Mouse (Mus musculus) gastrocnemius, adult 2 months (tissue): ENCODE results near the gene Fermt1. TPM values are rescaled to one million over a fixed set of nuclear protein-coding genes. Genes with fewer than 3 reads are reported as not detected.

Experiments
- DNase-seq: peaks from one replicate; pipeline ENCODE4 v3.0.0; 2022
- H3K27ac ChIP-seq: fragments of 200-600 bp; 2 replicates; pipeline ENCODE4 v1.8.1; 2022; ENCODE audit warnings: mild to moderate bottlenecking
- H3K4me3 ChIP-seq: fragments of 200-600 bp; 2 replicates; pipeline ENCODE4 v1.8.1; 2022; ENCODE audit warnings: mild to moderate bottlenecking, moderate library complexity
- CTCF ChIP-seq: fragments of 200-600 bp; IDR thresholded peaks from 2 replicates; pipeline ENCODE4 v1.8.1; 2022; ENCODE audit warnings: antibody characterized with exemption, mild to moderate bottlenecking, moderate library complexity
- intact Hi-C: fragments of 180-260 bp; cut with DNase I; formaldehyde crosslinking; loops from one replicate; pipeline ENCODE4 v1.15.1; 2025
- total RNA-seq, 2 experiments: library from RNA; stranded (reverse); gene quantifications; 2 replicates each; pipeline ENCODE4 v1.2.3; 2021

The Fermt1 gene
- total RNA-seq, 2 experiments from 2014 or later, result not detected

GRCm38 (mm10) chr2:132902056-132902455 lies 43.6 kb downstream of the Fermt1 start:
- DNase-seq, result no peak
- intact Hi-C loops, result loop anchor here (5.0 kb wide), 1 partner anchor 55 kb away; the partner anchor contains the start of gene Crls1
- H3K4me3 ChIP-seq, result no peak overlapping the region
- no peak for TF ChIP-seq CTCF
- no peak overlapping the region for H3K27ac ChIP-seq

GRCm38 (mm10) chr2:132901636-132902035 lies 44.1 kb downstream of the Fermt1 start:
- DNase-seq, result no peak
- Histone ChIP-seq H3K4me3 (no peak overlapping the region), H3K27ac (no peak overlapping the region)
- TF ChIP-seq CTCF, result no peak
- intact Hi-C loops, result loop anchor here (5.0 kb wide), 1 partner anchor 54 kb away; the partner anchor contains the start of gene Crls1

DNA sequence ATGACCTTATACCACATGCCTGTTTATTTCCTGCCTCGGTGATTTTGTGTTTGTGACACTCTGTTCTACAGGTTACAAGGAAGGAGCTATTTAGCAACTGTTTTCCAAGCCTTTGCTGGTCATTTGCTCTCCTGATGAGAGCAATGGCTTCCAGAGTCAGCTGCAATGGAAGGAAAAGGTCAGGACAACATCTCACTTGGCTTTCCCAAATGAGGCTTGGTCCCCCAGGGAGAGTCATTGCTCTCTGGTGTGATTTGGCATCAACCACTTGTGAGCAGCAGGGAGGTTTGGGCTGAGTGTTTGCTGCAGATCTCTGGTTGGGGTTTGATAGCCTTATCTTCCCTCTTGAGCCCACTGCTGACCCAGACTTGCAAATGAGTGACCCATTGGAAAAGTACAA lies 45.1 kb downstream of the Fermt1 start:
- intact Hi-C loops, result loop anchor here (5.0 kb wide), 1 partner anchor 53 kb away; the partner anchor contains the start of gene Crls1
- DNase-seq, result no peak
- no peak overlapping the region for H3K27ac ChIP-seq
- H3K4me3 ChIP-seq, result no peak overlapping the region
- no peak for TF ChIP-seq CTCF

GRCm38 (mm10) chr2:132898211-132898610 lies 47.5 kb downstream of the Fermt1 start:
- Histone ChIP-seq H3K4me3 (no peak overlapping the region), H3K27ac (no peak overlapping the region)
- DNase-seq, result no peak
- no peak for TF ChIP-seq CTCF
- intact Hi-C loops, result no loop called here

GRCm38 (mm10) chr2:132893826-132894225 lies 51.9 kb downstream of the Fermt1 start:
- TF ChIP-seq CTCF, result no peak

DNA sequence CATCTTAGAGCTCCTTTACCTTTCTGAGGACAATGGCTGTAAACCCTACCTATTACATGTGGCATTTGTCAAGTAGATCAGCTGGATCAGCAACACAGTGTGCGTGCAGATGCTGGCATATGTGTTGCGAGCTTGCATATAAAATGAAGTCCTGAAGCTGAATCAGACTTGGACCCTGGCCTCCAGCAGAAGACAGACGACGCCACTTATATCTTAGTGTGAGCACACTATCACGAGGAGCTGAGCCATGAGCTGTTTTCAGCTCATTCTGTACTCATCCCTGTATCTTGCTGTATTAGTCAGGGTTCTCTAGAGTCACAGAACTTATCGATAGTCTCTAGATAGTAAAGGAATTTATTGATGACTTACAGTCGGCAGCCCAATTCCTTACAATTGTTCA lies 60.4 kb downstream of the Fermt1 start:
- no peak for TF ChIP-seq CTCF
- no peak overlapping the region for H3K27ac ChIP-seq
- intact Hi-C loops, result no loop called here
- H3K4me3 ChIP-seq, result no peak overlapping the region
- no peak for DNase-seq

More at GRCm38 (mm10) chr2:132893826-132894225, 51.9 kb downstream of the Fermt1 start:
- Histone ChIP-seq H3K4me3 (no peak overlapping the region), H3K27ac (no peak overlapping the region)
- no peak for DNase-seq
- intact Hi-C loops, result no loop called here

DNA sequence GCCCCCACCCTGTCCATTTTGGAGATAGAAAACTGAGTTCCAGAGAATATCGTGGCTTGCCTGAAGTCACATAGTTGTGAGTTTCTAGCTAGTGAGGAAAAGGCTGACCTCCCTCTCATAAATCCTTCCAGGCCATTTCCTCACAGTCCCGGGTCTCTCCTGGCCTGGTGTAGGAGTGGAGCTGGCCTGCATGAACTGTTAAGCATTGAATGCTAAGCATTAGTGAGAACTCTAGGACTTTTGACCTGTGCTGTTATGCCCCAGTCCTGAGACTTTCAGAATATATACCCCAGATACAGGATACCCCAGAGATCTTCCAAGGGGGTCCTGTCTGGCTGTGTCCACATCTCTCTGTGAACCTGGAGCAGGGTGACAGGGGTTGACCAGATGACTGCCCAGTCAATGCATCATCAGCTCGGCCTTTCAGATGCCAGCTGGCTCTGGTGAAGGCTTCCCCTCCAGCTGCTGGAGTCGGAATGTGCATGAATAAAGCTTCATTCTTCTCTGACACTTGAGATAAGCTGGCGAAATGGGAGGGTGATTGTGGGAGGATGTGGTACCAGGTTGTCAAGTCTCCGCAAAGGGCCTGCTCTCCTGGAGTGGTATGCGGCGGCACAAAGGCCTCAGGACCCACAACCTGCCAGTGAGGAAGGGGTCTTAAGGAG lies 61.3 kb downstream of the Fermt1 start:
- no peak for DNase-seq
- intact Hi-C loops, result no loop called here
- H3K27ac ChIP-seq, result no peak overlapping the region
- no peak overlapping the region for H3K4me3 ChIP-seq
- no peak for TF ChIP-seq CTCF

GRCm38 (mm10) chr2:132880844-132881645 lies 64.7 kb downstream of the Fermt1 start, which contains the start of gene Lrrn4:
Lrrn4 (minus strand) TSS chr2:132880891.
- DNase-seq, result no peak
- H3K4me3 ChIP-seq, result peak within 1 kb of the TSS; percentile 60
- no peak for TF ChIP-seq CTCF
- intact Hi-C loops, result no loop called here
- H3K27ac ChIP-seq, result no peak within 1 kb of the TSS

DNA sequence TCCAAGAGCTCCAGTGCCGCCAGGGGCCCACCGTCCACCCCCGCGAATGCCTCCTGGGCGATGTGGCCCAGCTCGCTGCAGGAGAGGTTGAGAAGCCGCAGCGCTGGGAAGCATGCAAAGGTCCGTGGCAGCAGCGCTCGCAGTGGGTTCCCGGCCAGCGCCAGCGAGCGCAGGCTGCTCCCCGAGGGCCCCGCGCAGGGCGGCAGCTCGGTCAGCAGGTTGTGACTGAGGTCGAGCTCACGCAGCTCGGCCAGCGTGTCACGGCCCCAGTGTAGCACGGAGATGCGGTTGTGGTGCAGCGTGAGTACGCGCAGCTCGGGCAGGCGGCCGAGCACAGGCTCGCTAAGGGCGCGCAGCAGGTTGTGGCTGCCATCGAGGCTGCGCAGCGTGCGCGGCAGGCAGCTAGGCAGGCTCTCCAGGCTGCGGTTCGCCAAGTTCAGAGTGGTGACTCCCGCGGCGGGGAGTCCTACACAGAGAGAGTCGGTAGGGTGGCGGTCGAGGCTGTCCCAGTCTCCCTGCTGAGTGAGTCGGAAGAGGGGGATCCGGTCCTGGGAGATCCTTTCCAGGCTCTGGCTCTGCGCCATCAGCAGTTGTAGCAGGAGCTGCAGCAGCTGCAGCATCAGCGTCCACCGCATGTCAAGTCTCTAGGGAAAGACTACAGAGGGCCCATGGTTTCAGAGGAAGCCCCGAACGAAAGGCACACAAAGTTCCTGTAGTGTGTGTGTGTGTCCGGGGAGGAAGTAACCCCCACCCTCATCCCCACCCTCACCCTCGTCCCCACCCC lies 66.3 kb downstream of the Fermt1 start:
- DNase-seq, result peak; percentile 30
- H3K27ac ChIP-seq, result no peak overlapping the region
- intact Hi-C loops, result no loop called here
- TF ChIP-seq CTCF, result no peak
- H3K4me3 ChIP-seq, result peak overlapping the region; percentile 60

DNA sequence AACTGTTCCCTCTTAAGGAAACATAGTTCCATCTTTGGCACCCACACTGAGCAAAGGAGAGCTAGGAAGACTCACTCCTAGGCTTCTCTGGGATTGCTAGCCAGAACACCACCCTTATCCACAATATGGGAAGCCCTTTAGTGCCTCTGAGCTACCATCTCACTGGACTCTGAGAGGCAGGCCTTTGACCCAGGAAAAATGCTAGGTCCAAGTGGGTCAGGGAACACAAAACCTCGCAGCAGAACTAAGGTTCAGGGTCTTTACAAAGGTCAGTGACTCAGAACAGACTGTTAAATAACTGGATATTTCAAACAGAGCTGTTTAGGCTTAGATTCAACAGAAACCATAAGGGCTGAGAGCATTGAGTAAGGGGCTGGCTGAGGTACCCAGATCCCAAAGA lies 68.7 kb downstream of the Fermt1 start:
- intact Hi-C loops, result no loop called here
- no peak for DNase-seq

DNA sequence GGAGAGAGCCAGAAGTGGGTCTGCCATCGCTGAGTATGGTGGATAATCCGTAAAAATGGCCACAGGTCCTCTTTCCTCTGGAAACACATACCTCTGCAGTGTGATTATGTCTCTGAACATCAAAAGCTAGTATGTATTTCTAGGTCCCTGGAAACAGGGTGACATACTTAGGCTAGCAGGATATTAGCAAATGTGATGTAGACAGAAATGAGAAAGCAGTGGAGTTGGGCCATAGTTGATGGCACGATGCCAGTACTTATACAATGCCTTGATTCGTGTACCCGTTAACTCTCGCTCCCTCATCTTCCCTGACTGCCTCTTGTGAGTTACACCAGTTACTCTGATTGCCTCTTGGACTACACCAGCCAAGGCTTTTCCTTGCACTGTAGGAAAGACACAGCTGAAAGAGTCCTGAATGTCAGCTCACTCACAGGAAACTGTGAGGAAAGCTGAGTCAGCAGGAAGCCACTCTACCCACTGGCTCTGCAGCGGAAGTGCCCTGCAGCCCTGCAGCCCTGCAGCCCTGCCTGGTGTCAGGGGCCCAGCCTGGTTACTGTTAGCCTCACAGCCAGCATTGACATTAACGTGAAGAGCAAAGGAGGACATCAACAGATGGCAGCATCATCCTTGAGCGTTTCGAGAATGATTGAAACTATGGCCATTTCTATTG lies 71.9 kb downstream of the Fermt1 start:
- intact Hi-C loops, result no loop called here
- H3K27ac ChIP-seq, result no peak overlapping the region

More for the DNA sequence above, 68.7 kb downstream of the Fermt1 start:
- Histone ChIP-seq H3K4me3 (no peak overlapping the region), H3K27ac (no peak overlapping the region)
- no peak for TF ChIP-seq CTCF

DNA sequence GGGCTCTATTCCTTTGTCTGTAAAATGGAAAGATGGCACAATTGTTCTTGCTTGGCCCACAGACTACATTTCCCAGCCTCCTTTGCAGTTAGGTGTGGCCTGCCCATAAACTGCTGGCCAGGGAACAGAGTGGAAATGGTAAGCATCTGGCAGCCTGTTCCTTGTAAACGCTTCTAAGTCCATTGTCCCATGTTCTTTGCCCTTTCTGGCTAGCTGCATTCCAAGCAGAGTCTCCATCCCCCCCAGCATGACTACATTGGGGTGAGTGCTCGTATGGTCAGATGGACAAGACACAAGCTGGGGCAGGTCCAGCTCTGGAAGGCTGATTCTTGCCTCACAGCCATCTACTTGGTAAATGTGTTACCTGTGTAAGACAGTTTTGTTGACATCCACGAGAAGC lies 74.0 kb downstream of the Fermt1 start:
- no peak for TF ChIP-seq CTCF
- DNase-seq, result no peak
- H3K4me3 ChIP-seq, result no peak overlapping the region
- no peak overlapping the region for H3K27ac ChIP-seq
- intact Hi-C loops, result no loop called here

More for the DNA sequence above, 71.9 kb downstream of the Fermt1 start:
- DNase-seq, result peak; percentile 20
- no peak overlapping the region for H3K4me3 ChIP-seq
- TF ChIP-seq CTCF, result no peak
